Mouse (Mus musculus): Measurements from ENCODE around the gene Pdlim3.
A peak's percentile ranks its signal among the peaks of the same experiment; 100 is the strongest.
"Not testable (repeated sequence)": the region's sequence is repeated elsewhere in the genome, so short reads cannot be mapped to it uniquely, and the experiment has no call there.

The Pdlim3 gene

GRCm38 (mm10) chr8:45885202-45885685 is at the start of gene Pdlim3:
TSS of gene Pdlim3 (plus strand) at chr8:45885461.
- DNase-seq, result no peak

GRCm38 (mm10) chr8:45843306-45843705 is 42.0 kb upstream of the Pdlim3 start:
- DNase-seq, result no peak

GRCm38 (mm10) chr8:45844097-45844885 is 41.0 kb upstream of the Pdlim3 start:
- peak; percentile 63 for DNase-seq

GRCm38 (mm10) chr8:45844911-45845481 is 40.3 kb upstream of the Pdlim3 start:
- no peak for DNase-seq

- no peak for DNase-seq
These were observed 39.4 kb upstream of the Pdlim3 start for GRCm38 (mm10) chr8:45845906-45846305.

GRCm38 (mm10) chr8:45855118-45855517 is 30.1 kb upstream of the Pdlim3 start:
- no peak for DNase-seq

GRCm38 (mm10) chr8:45857734-45858133 is 27.5 kb upstream of the Pdlim3 start:
- no peak for DNase-seq

GRCm38 (mm10) chr8:45858391-45858790 is 26.9 kb upstream of the Pdlim3 start:
- no peak for DNase-seq

- DNase-seq, result not testable (repeated sequence)
These were observed 13.7 kb upstream of the Pdlim3 start for GRCm38 (mm10) chr8:45871587-45871986.

- DNase-seq, result no peak
These were observed 13.2 kb upstream of the Pdlim3 start for GRCm38 (mm10) chr8:45872077-45872476.

GRCm38 (mm10) chr8:45874945-45875626 is 10.2 kb upstream of the Pdlim3 start:
- DNase-seq, result peak; percentile 11

- DNase-seq, result no peak
These were observed 8.9 kb upstream of the Pdlim3 start for GRCm38 (mm10) chr8:45876397-45876796.

- no peak for DNase-seq
These were observed 7.6 kb upstream of the Pdlim3 start for GRCm38 (mm10) chr8:45877680-45878079.

GRCm38 (mm10) chr8:45880457-45880856 is 4.8 kb upstream of the Pdlim3 start:
- no peak for DNase-seq

GRCm38 (mm10) chr8:45881726-45882125 is 3.5 kb upstream of the Pdlim3 start:
- no peak for DNase-seq

- no peak for DNase-seq
These were observed 1.5 kb upstream of the Pdlim3 start for GRCm38 (mm10) chr8:45883793-45884192.

GRCm38 (mm10) chr8:45884552-45884951 is 709 bp upstream of the Pdlim3 start:
- DNase-seq, result no peak

- DNase-seq, result no peak
These were observed 514 bp downstream of the Pdlim3 start for GRCm38 (mm10) chr8:45885775-45886174.

- DNase-seq, result no peak
These were observed 4.5 kb downstream of the Pdlim3 start for GRCm38 (mm10) chr8:45889737-45890136.

GRCm38 (mm10) chr8:45896590-45896989 is 11.3 kb downstream of the Pdlim3 start:
- no peak for DNase-seq

- no peak for DNase-seq
These were observed 14.5 kb downstream of the Pdlim3 start for GRCm38 (mm10) chr8:45899783-45900182.

- DNase-seq, result no peak
These were observed 16.4 kb downstream of the Pdlim3 start for GRCm38 (mm10) chr8:45901626-45902025.

GRCm38 (mm10) chr8:45903659-45904058 is 18.4 kb downstream of the Pdlim3 start:
- DNase-seq, result no peak

Measured in cerebellum, adult 9-11 months (tissue).